Mouse (Mus musculus) embryonic facial prominence, embryonic 11.5 days (tissue): ENCODE results near the gene Hist2h2ab. TPM values are rescaled to one million over a fixed set of nuclear protein-coding genes. Genes with fewer than 3 reads are reported as not detected.
"Not testable (repeated sequence)": the region's sequence is repeated elsewhere in the genome, so short reads cannot be mapped to it uniquely, and the experiment has no call there.

Source experiments
- ATAC-seq: fragments of 200-750 bp; cut with Nextera tagmentation; replicated peaks from 2 replicates; pipeline ENCODE4 v1.8.0; 2017; ENCODE audit warnings: low read depth; ENCODE audit not compliant: insufficient number of reproducible peaks, low FRiP score, low TSS enrichment
- DNase-seq: peaks from one replicate; pipeline ENCODE4 v3.0.0-alpha.2; 2015; ENCODE audit warnings: low spot score
- H3K27ac ChIP-seq: fragments of 300-500 bp; sonication (generic); replicated peaks from 2 replicates; pipeline ENCODE4 v1.5.1; 2014; ENCODE audit warnings: mild to moderate bottlenecking, low read depth, low read length, control low read depth
- H3K27me3 ChIP-seq: fragments of 300-500 bp; sonication (generic); 2 replicates; pipeline ENCODE4 v1.6.1; 2014; ENCODE audit warnings: mild to moderate bottlenecking, low read length, moderate library complexity, mixed read lengths; ENCODE audit not compliant: control insufficient read depth, insufficient read depth
- H3K36me3 ChIP-seq: fragments of 300-500 bp; sonication (generic); replicated peaks from 2 replicates; pipeline ENCODE4 v1.6.1; 2014; ENCODE audit warnings: low read depth, mild to moderate bottlenecking, low read length, moderate library complexity, mixed read lengths; ENCODE audit not compliant: control insufficient read depth, insufficient read depth
- H3K4me1 ChIP-seq: fragments of 300-500 bp; sonication (generic); 2 replicates; pipeline ENCODE4 v1.6.1; 2014; ENCODE audit warnings: low read length, mixed read lengths; ENCODE audit not compliant: control insufficient read depth, insufficient read depth
- H3K4me2 ChIP-seq: fragments of 300-500 bp; sonication (generic); 2 replicates; pipeline ENCODE4 v1.6.1; 2014; ENCODE audit warnings: low read depth, mild to moderate bottlenecking, control low read depth, low read length, moderate library complexity
- H3K4me3 ChIP-seq: fragments of 300-500 bp; sonication (generic); 2 replicates; pipeline ENCODE4 v1.5.1; 2014; ENCODE audit warnings: low read depth, low read length, control low read depth
- H3K9ac ChIP-seq: fragments of 300-500 bp; sonication (generic); replicated peaks from 2 replicates; pipeline ENCODE4 v1.6.1; 2014; ENCODE audit warnings: mild to moderate bottlenecking, control low read depth, low read length
- H3K9me3 ChIP-seq: fragments of 300-500 bp; sonication (generic); replicated peaks from 2 replicates; pipeline ENCODE4 v1.6.1; 2016; ENCODE audit warnings: mild to moderate bottlenecking, low read length, inconsistent platforms, mixed read lengths; ENCODE audit not compliant: control insufficient read depth
- WGBS: fragments of 180-500 bp; shearing (Covaris S2); extraction: QIAGEN DNeasy Blood & Tissue Kit; methylation state at CpG from one replicate; pipeline ENCODE4 v1.1.7; 2014; 5-methylcytosine and 5-hydroxymethylcytosine counted together
- polyA plus RNA-seq: library from polyadenylated mRNA; unstranded; fragments of >200 nt; fragmentation: Nextera tagmentation; extraction: Ambion mirVana; gene quantifications from 2 replicates; pipeline ENCODE4 v1.2.1, GENCODE M21; 2014

The Hist2h2ab gene
- polyA plus RNA-seq = 1.5 TPM in 1 of 2 replicates, not detected in the other

- Histone ChIP-seq H3K9me3 (no peaks in the 10 kb centered on the region), H3K4me3 (peak within 1 kb of the TSS; percentile 62), H3K4me2 (peak within 1 kb of the TSS; percentile 78), H3K4me1 (peaks cover 8% of the 10 kb centered on the region), H3K36me3 (no peaks in the 10 kb centered on the region), H3K9ac (peak within 1 kb of the TSS; percentile 93), H3K27ac (peak within 1 kb of the TSS; percentile 99), H3K27me3 (no peaks in the 10 kb centered on the region)
- ATAC-seq (peak; percentile 76), DNase-seq (peak; percentile 88)
- WGBS = under 1% methylated on average over 37 of the region's 37 CpGs
These were observed at the start of gene Hist2h2ab, which contains the start of gene Bola1 for GRCm38 (mm10) chr3:96219661-96220130. TSS of gene Hist2h2ab (plus strand) at chr3:96219865. TSS of gene Bola1 (minus strand) at chr3:96219709.

- H3K27me3 ChIP-seq = no peaks in the 10 kb centered on the region
- no peak overlapping the region for H3K4me3 ChIP-seq
- H3K9ac ChIP-seq = no peak overlapping the region
- no peak overlapping the region for H3K4me2 ChIP-seq
- DNase-seq = no peak
- H3K4me1 ChIP-seq = no peaks in the 10 kb centered on the region
- no peaks in the 10 kb centered on the region for H3K36me3 ChIP-seq
- no peak for ATAC-seq
- no peaks in the 10 kb centered on the region for H3K9me3 ChIP-seq
- 84% methylated on average over 4 of the region's 4 CpGs for WGBS
- H3K27ac ChIP-seq = no peak overlapping the region
These were observed 49.4 kb upstream of the Hist2h2ab start for GRCm38 (mm10) chr3:96170276-96170675.

GRCm38 (mm10) chr3:96170976-96171545, 48.6 kb upstream of the Hist2h2ab start:
- 67% methylated on average over 10 of the region's 10 CpGs for WGBS
- ATAC-seq (no peak), DNase-seq (no peak)
- peak overlapping the region; percentile 74 for H3K4me2 ChIP-seq
- H3K4me3 ChIP-seq = peak overlapping the region; percentile 87; the same call in 1 of the 2 replicates
- no peaks in the 10 kb centered on the region for H3K4me1 ChIP-seq
- H3K27ac ChIP-seq = no peak overlapping the region
- no peaks in the 10 kb centered on the region for H3K27me3 ChIP-seq
- H3K9me3 ChIP-seq = no peaks in the 10 kb centered on the region
- H3K9ac ChIP-seq = peak overlapping the region; percentile 89; the same call in 1 of the 2 replicates
- no peaks in the 10 kb centered on the region for H3K36me3 ChIP-seq

DNA sequence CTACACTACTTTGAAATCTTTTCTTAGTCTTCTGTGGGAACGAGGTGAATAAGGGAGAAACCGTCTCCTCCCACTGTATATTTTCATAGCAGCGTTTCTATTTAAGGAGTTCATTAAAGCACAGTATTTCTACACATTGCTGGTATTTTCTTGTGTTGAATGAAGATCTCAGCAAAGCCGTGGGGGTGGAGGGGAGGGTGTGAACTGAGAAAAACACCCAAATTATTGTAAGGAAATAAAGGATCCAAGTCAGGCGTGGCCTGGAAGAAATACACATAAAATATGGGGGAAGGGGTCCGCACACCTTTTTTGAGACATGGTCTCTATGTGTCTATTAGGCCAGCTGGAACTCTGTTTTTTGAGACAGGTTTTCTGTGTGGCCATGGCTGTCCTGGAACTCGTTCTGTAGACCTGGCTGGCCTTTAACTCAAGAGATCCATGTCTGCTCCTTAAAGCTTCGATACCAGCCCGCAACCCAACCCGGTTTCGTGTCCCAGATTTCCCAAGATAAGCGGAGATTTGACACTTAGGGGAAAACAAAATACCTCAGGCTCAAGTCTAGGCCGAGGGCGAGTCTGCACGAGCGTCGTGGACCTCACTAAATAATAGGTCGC, 48.0 kb upstream of the Hist2h2ab start:
- peak; percentile 22; the same call in 1 of the 2 replicates for ATAC-seq
- H3K27me3 ChIP-seq = no peaks in the 10 kb centered on the region
- H3K4me1 ChIP-seq = no peaks in the 10 kb centered on the region
- peak overlapping the region; percentile 89 for H3K9ac ChIP-seq
- DNase-seq = no peak
- WGBS = 26% methylated on average over 18 of the region's 18 CpGs
- H3K36me3 ChIP-seq = 0 out of 2 replicates have a peak, but pooled peaks cover 2% of the 10 kb centered on the region
- no peaks in the 10 kb centered on the region for H3K9me3 ChIP-seq
- peak overlapping the region; percentile 97 for H3K27ac ChIP-seq
- peak overlapping the region; percentile 74 for H3K4me2 ChIP-seq
- peak overlapping the region; percentile 87 for H3K4me3 ChIP-seq

- peak within 1 kb of the TSS; percentile 89 for H3K9ac ChIP-seq
- WGBS = under 1% methylated on average over 56 of the region's 58 CpGs
- peak within 1 kb of the TSS; percentile 97 for H3K27ac ChIP-seq
- H3K27me3 ChIP-seq = no peaks in the 10 kb centered on the region
- no peaks in the 10 kb centered on the region for H3K9me3 ChIP-seq
- ATAC-seq (peak; percentile 88), DNase-seq (peak; percentile 93)
- peaks cover 2% of the 10 kb centered on the region; the same call in 1 of the 2 replicates for H3K36me3 ChIP-seq
- peak within 1 kb of the TSS; percentile 87 for H3K4me3 ChIP-seq
- H3K4me2 ChIP-seq = peak within 1 kb of the TSS; percentile 89
- H3K4me1 ChIP-seq = no peaks in the 10 kb centered on the region
These were observed 47.2 kb upstream of the Hist2h2ab start, which contains the start of gene Sf3b4 for GRCm38 (mm10) chr3:96172197-96173178. TSS of gene Sf3b4 (plus strand) at chr3:96172332.

- H3K9me3 ChIP-seq = no peaks in the 10 kb centered on the region
- H3K4me2 ChIP-seq = peak overlapping the region; percentile 89
- ATAC-seq (no peak), DNase-seq (no peak)
- peak overlapping the region; percentile 89 for H3K9ac ChIP-seq
- WGBS = 40% methylated on average over 7 of the region's 7 CpGs
- no peaks in the 10 kb centered on the region for H3K4me1 ChIP-seq
- H3K4me3 ChIP-seq = peak overlapping the region; percentile 87
- H3K36me3 ChIP-seq = peaks cover 2% of the 10 kb centered on the region; the same call in 1 of the 2 replicates
- no peak overlapping the region for H3K27ac ChIP-seq
- no peaks in the 10 kb centered on the region for H3K27me3 ChIP-seq
These were observed 46.5 kb upstream of the Hist2h2ab start for GRCm38 (mm10) chr3:96173185-96173584.

GRCm38 (mm10) chr3:96174042-96174441, 45.6 kb upstream of the Hist2h2ab start:
- H3K4me3 ChIP-seq, DNase-seq, H3K27me3 ChIP-seq, H3K4me2 ChIP-seq, H3K9ac ChIP-seq, ATAC-seq, H3K27ac ChIP-seq, H3K4me1 ChIP-seq, H3K9me3 ChIP-seq, H3K36me3 ChIP-seq: not testable (repeated sequence)
- WGBS = 82% methylated on average over 4 of the region's 4 CpGs
